Mouse (Mus musculus) stomach, postnatal 0 days (tissue): ENCODE data around the gene Abcc2.

Source experiments
- CTCF ChIP-seq: IDR thresholded peaks from 2 replicates; pipeline ENCODE4 v1.5.1; 2016; ENCODE audit warnings: antibody characterized with exemption, low read depth, mild to moderate bottlenecking, moderate library complexity
- EP300 ChIP-seq: optimal IDR thresholded peaks from 2 replicates; pipeline ENCODE3; 2016; ENCODE audit warnings: antibody characterized with exemption

GRCm38 (mm10) chr19:43786249-43787026 lies 4.4 kb downstream of the Abcc2 start:
- TF ChIP-seq EP300 (no peak), CTCF (no peak)
